Mouse (Mus musculus): Measurements from ENCODE around the gene Olfr707. TPM values are rescaled to one million over a fixed set of nuclear protein-coding genes. Genes with fewer than 3 reads are reported as not detected.
"Not testable (repeated sequence)": the region's sequence is repeated elsewhere in the genome, so short reads cannot be mapped to it uniquely, and the experiment has no call there.

The Olfr707 gene
- polyA plus RNA-seq (2014; fragmentation: Nextera tagmentation; extraction: Ambion mirVana), result 0.10 TPM in 1 of 2 replicates, not detected in the other

- 79% methylated on average over 3 of the region's 3 CpGs for WGBS
- H3K4me2 ChIP-seq (ENCODE audit: low read depth, low read length); H3K9ac ChIP-seq (ENCODE audit: low read depth, low read length); H3K36me3 ChIP-seq (ENCODE audit: control insufficient read depth, insufficient read depth, low read length); H3K9me3 ChIP-seq (ENCODE audit: control insufficient read depth, low read length); H3K27ac ChIP-seq (replicated peaks; ENCODE audit: low read depth, low read length); H3K4me3 ChIP-seq (ENCODE audit: low read depth, low read length); ATAC-seq (ENCODE audit: low read depth); H3K27me3 ChIP-seq (replicated peaks; ENCODE audit: control insufficient read depth, insufficient read depth, low read length); H3K4me1 ChIP-seq (ENCODE audit: control insufficient read depth, insufficient read depth, low read length); DNase-seq (ENCODE audit: low spot score): not testable (repeated sequence)
These were observed at the start of gene Olfr707 for GRCm38 (mm10) chr7:106901141-106901540. Gene Olfr707 (minus strand): TSS chr7:106901241.

GRCm38 (mm10) chr7:106948212-106948611 lies 47.2 kb upstream of the Olfr707 start, which contains the start of gene Olfr710:
Gene Olfr710 (minus strand): TSS chr7:106948312.
- 73% methylated on average over 3 of the region's 3 CpGs for WGBS
- Histone ChIP-seq H3K4me2 (ENCODE audit: low read depth, low read length) (no peak within 1 kb of the TSS), H3K36me3 (ENCODE audit: control insufficient read depth, insufficient read depth, low read length) (no peaks in the 10 kb centered on the region), H3K4me1 (ENCODE audit: control insufficient read depth, insufficient read depth, low read length) (no peaks in the 10 kb centered on the region), H3K27me3 (replicated peaks; ENCODE audit: control insufficient read depth, insufficient read depth, low read length) (no peaks in the 10 kb centered on the region), H3K27ac (replicated peaks; ENCODE audit: low read depth, low read length) (no peak within 1 kb of the TSS), H3K4me3 (ENCODE audit: low read depth, low read length) (no peak within 1 kb of the TSS), H3K9me3 (ENCODE audit: control insufficient read depth, low read length) (no peaks in the 10 kb centered on the region), H3K9ac (ENCODE audit: low read depth, low read length) (no peak within 1 kb of the TSS)
- ATAC-seq (ENCODE audit: low read depth) (no peak), DNase-seq (ENCODE audit: low spot score) (peak; percentile 0)

- Histone ChIP-seq H3K9ac (ENCODE audit: low read depth, low read length) (no peak within 1 kb of the TSS), H3K9me3 (ENCODE audit: control insufficient read depth, low read length) (no peaks in the 10 kb centered on the region), H3K4me2 (ENCODE audit: low read depth, low read length) (no peak within 1 kb of the TSS), H3K27me3 (replicated peaks; ENCODE audit: control insufficient read depth, insufficient read depth, low read length) (no peaks in the 10 kb centered on the region), H3K4me3 (ENCODE audit: low read depth, low read length) (no peak within 1 kb of the TSS), H3K27ac (replicated peaks; ENCODE audit: low read depth, low read length) (no peak within 1 kb of the TSS), H3K36me3 (ENCODE audit: control insufficient read depth, insufficient read depth, low read length) (no peaks in the 10 kb centered on the region), H3K4me1 (ENCODE audit: control insufficient read depth, insufficient read depth, low read length) (no peaks in the 10 kb centered on the region)
- ATAC-seq (ENCODE audit: low read depth) (no peak), DNase-seq (ENCODE audit: low spot score) (no peak)
These were observed 31.1 kb upstream of the Olfr707 start, which contains the start of gene Olfr709-ps1 for GRCm38 (mm10) chr7:106932119-106932518. Gene Olfr709-ps1 (minus strand): TSS chr7:106932219.

GRCm38 (mm10) chr7:106920961-106921360 lies 19.9 kb upstream of the Olfr707 start:
- not testable (repeated sequence) for DNase-seq (ENCODE audit: low spot score); H3K36me3 ChIP-seq (ENCODE audit: control insufficient read depth, insufficient read depth, low read length); H3K4me2 ChIP-seq (ENCODE audit: low read depth, low read length); H3K9ac ChIP-seq (ENCODE audit: low read depth, low read length); H3K27ac ChIP-seq (replicated peaks; ENCODE audit: low read depth, low read length); ATAC-seq (ENCODE audit: low read depth); H3K27me3 ChIP-seq (replicated peaks; ENCODE audit: control insufficient read depth, insufficient read depth, low read length); H3K4me3 ChIP-seq (ENCODE audit: low read depth, low read length); H3K9me3 ChIP-seq (ENCODE audit: control insufficient read depth, low read length); H3K4me1 ChIP-seq (ENCODE audit: control insufficient read depth, insufficient read depth, low read length)
- WGBS, result 70% methylated on average over 2 of the region's 7 CpGs

- H3K27ac ChIP-seq (replicated peaks; ENCODE audit: low read depth, low read length), result no peak within 1 kb of the TSS
- no peaks in the 10 kb centered on the region for H3K9me3 ChIP-seq (ENCODE audit: control insufficient read depth, low read length)
- ATAC-seq (ENCODE audit: low read depth) (no peak), DNase-seq (ENCODE audit: low spot score) (no peak)
- no peaks in the 10 kb centered on the region for H3K4me1 ChIP-seq (ENCODE audit: control insufficient read depth, insufficient read depth, low read length)
- H3K4me2 ChIP-seq (ENCODE audit: low read depth, low read length), result no peak within 1 kb of the TSS
- WGBS, result 40% methylated on average over 2 of the region's 2 CpGs
- H3K27me3 ChIP-seq (replicated peaks; ENCODE audit: control insufficient read depth, insufficient read depth, low read length), result no peaks in the 10 kb centered on the region
- H3K9ac ChIP-seq (ENCODE audit: low read depth, low read length), result no peak within 1 kb of the TSS
- H3K4me3 ChIP-seq (ENCODE audit: low read depth, low read length), result no peak within 1 kb of the TSS
- no peaks in the 10 kb centered on the region for H3K36me3 ChIP-seq (ENCODE audit: control insufficient read depth, insufficient read depth, low read length)
These were observed 6.6 kb upstream of the Olfr707 start, which contains the start of gene Olfr1532-ps1 for GRCm38 (mm10) chr7:106907676-106908075. Gene Olfr1532-ps1 (plus strand): TSS chr7:106908001.

GRCm38 (mm10) chr7:106888062-106888461 lies 13.0 kb downstream of the Olfr707 start, which contains the start of gene Olfr706:
Gene Olfr706 (minus strand): TSS chr7:106888162.
- no peaks in the 10 kb centered on the region for H3K9me3 ChIP-seq (ENCODE audit: control insufficient read depth, low read length)
- H3K4me1 ChIP-seq (ENCODE audit: control insufficient read depth, insufficient read depth, low read length), result no peaks in the 10 kb centered on the region
- DNase-seq (ENCODE audit: low spot score) (no peak), ATAC-seq (ENCODE audit: low read depth) (no peak)
- H3K36me3 ChIP-seq (ENCODE audit: control insufficient read depth, insufficient read depth, low read length), result no peaks in the 10 kb centered on the region
- WGBS, result 86% methylated on average over 2 of the region's 2 CpGs
- no peak within 1 kb of the TSS for H3K4me2 ChIP-seq (ENCODE audit: low read depth, low read length)
- H3K27me3 ChIP-seq (replicated peaks; ENCODE audit: control insufficient read depth, insufficient read depth, low read length), result no peaks in the 10 kb centered on the region
- no peak within 1 kb of the TSS for H3K4me3 ChIP-seq (ENCODE audit: low read depth, low read length)
- no peak within 1 kb of the TSS for H3K9ac ChIP-seq (ENCODE audit: low read depth, low read length)
- no peak within 1 kb of the TSS for H3K27ac ChIP-seq (replicated peaks; ENCODE audit: low read depth, low read length)

- WGBS, result 80% methylated on average over 3 of the region's 3 CpGs
- no peaks in the 10 kb centered on the region for H3K4me1 ChIP-seq (ENCODE audit: control insufficient read depth, insufficient read depth, low read length)
These were observed 24.2 kb downstream of the Olfr707 start, which contains the start of gene Olfr705 for GRCm38 (mm10) chr7:106876791-106877190. Gene Olfr705 (minus strand): TSS chr7:106876891.

GRCm38 (mm10) chr7:106862885-106863284 lies 38.2 kb downstream of the Olfr707 start, which contains the start of gene Olfr704:
Gene Olfr704 (plus strand): TSS chr7:106863185.
- ATAC-seq (ENCODE audit: low read depth) (no peak), DNase-seq (ENCODE audit: low spot score) (no peak)
- Histone ChIP-seq H3K4me2 (ENCODE audit: low read depth, low read length) (no peak within 1 kb of the TSS), H3K4me1 (ENCODE audit: control insufficient read depth, insufficient read depth, low read length) (no peaks in the 10 kb centered on the region), H3K36me3 (ENCODE audit: control insufficient read depth, insufficient read depth, low read length) (no peaks in the 10 kb centered on the region), H3K27me3 (replicated peaks; ENCODE audit: control insufficient read depth, insufficient read depth, low read length) (no peaks in the 10 kb centered on the region), H3K27ac (replicated peaks; ENCODE audit: low read depth, low read length) (no peak within 1 kb of the TSS), H3K9me3 (ENCODE audit: control insufficient read depth, low read length) (no peaks in the 10 kb centered on the region), H3K4me3 (ENCODE audit: low read depth, low read length) (no peak within 1 kb of the TSS), H3K9ac (ENCODE audit: low read depth, low read length) (no peak within 1 kb of the TSS)

More at GRCm38 (mm10) chr7:106876791-106877190, 24.2 kb downstream of the Olfr707 start, which contains the start of gene Olfr705:
- ATAC-seq (ENCODE audit: low read depth) (no peak), DNase-seq (ENCODE audit: low spot score) (no peak)
- Histone ChIP-seq H3K27me3 (replicated peaks; ENCODE audit: control insufficient read depth, insufficient read depth, low read length) (no peaks in the 10 kb centered on the region), H3K9ac (ENCODE audit: low read depth, low read length) (no peak within 1 kb of the TSS), H3K36me3 (ENCODE audit: control insufficient read depth, insufficient read depth, low read length) (no peaks in the 10 kb centered on the region), H3K9me3 (ENCODE audit: control insufficient read depth, low read length) (no peaks in the 10 kb centered on the region), H3K4me3 (ENCODE audit: low read depth, low read length) (no peak within 1 kb of the TSS), H3K4me2 (ENCODE audit: low read depth, low read length) (no peak within 1 kb of the TSS), H3K27ac (replicated peaks; ENCODE audit: low read depth, low read length) (no peak within 1 kb of the TSS)

GRCm38 (mm10) chr7:106843060-106843459 lies 58.0 kb downstream of the Olfr707 start, which contains the start of gene Olfr703:
Gene Olfr703 (plus strand): TSS chr7:106843360.
- 43% methylated on average over 2 of the region's 2 CpGs for WGBS
- no peaks in the 10 kb centered on the region for H3K9me3 ChIP-seq (ENCODE audit: control insufficient read depth, low read length)
- H3K9ac ChIP-seq (ENCODE audit: low read depth, low read length), result no peak within 1 kb of the TSS

More at GRCm38 (mm10) chr7:106843060-106843459, 58.0 kb downstream of the Olfr707 start, which contains the start of gene Olfr703:
- ATAC-seq (ENCODE audit: low read depth) (no peak), DNase-seq (ENCODE audit: low spot score) (no peak)
- no peaks in the 10 kb centered on the region for H3K4me1 ChIP-seq (ENCODE audit: control insufficient read depth, insufficient read depth, low read length)
- no peak within 1 kb of the TSS for H3K4me3 ChIP-seq (ENCODE audit: low read depth, low read length)
- H3K27me3 ChIP-seq (replicated peaks; ENCODE audit: control insufficient read depth, insufficient read depth, low read length), result no peaks in the 10 kb centered on the region
- H3K4me2 ChIP-seq (ENCODE audit: low read depth, low read length), result no peak within 1 kb of the TSS
- H3K27ac ChIP-seq (replicated peaks; ENCODE audit: low read depth, low read length), result no peak within 1 kb of the TSS
- no peaks in the 10 kb centered on the region for H3K36me3 ChIP-seq (ENCODE audit: control insufficient read depth, insufficient read depth, low read length)

All from embryonic facial prominence, embryonic 14.5 days (tissue).